8 mouse cellular contexts compared by ENCODE assay signal in genomic region chr11:100701301-100701700, GRCm38 (mm10). TPM values are rescaled to one million over a fixed set of nuclear protein-coding genes. Genes with fewer than 3 reads are reported as not detected.
A peak's percentile ranks its signal among the peaks of the same experiment; 100 is the strongest.
DNase-seq lines count a peak whose midpoint lies in the region; ATAC-seq and TF ChIP-seq lines count a peak whose summit lies in the region.

No protein-coding gene starts in this region.

- 6% methylated on average over 14 of the region's 14 CpGs for WGBS in liver, embryonic 14.5 days (ENCODE audit: insufficient replicate concordance)

- peak; percentile 40; the same call in 1 of the 2 replicates for ATAC-seq in liver, embryonic 14.5 days (ENCODE audit: insufficient read depth)

- DNase-seq in CH12.LX (ENCODE audit: extremely low read depth), result peak; percentile 64
- DNase-seq in adrenal gland, postnatal 10 days, result peak; percentile 87
- peak; percentile 65 for DNase-seq in gastrocnemius, postnatal 14 days
- DNase-seq in induced T-regulatory cell, adult 2 months (ENCODE audit: low read depth), result peak; percentile 55
- DNase-seq in liver, embryonic 14.5 days (ENCODE audit: low read depth in 3 of 3, low spot score in 3 of 3), result peak in 2 of 3 experiments; percentile 52 to 54
- DNase-seq in naive thymus-derived CD4-positive, alpha-beta T cell, adult 2 months (ENCODE audit: low read depth), result peak; percentile 25
- no peak for DNase-seq in cerebellum, adult 11-12 months
- DNase-seq in cerebellum, postnatal 14 days, result no peak

- TF ChIP-seq RAD21 in CH12.LX (IDR thresholded peaks at IDR 0.05; ENCODE audit: low read depth, low read length), result no peak

- H3K36me3 ChIP-seq in CH12.LX (replicated peaks in 1 of 2; ENCODE audit: control insufficient read depth in 1 of 2, insufficient read depth in 1 of 2, low read length in 1 of 2), result peaks cover 20 to 64% of the 10 kb centered on the region in 2 experiments
- no peaks in the 10 kb centered on the region; the same call in none of the 2 replicates for H3K36me3 ChIP-seq in liver, embryonic 14.5 days (replicated peaks; ENCODE audit: control insufficient read depth, insufficient read depth, low read depth)

- no peaks in the 10 kb centered on the region for H3K27me3 ChIP-seq in CH12.LX (replicated peaks)
- no peaks in the 10 kb centered on the region for H3K27me3 ChIP-seq in liver, embryonic 14.5 days (ENCODE audit: control insufficient read depth, insufficient read depth, low read length)

- in situ Hi-C loops in CH12.LX (cut with MboI; ENCODE audit: low pct_ligation_motif_present, low pct_unique_long_range_greater_than_20kb, low sequenced_read_pairs), result no loop called here

- no peaks in the 10 kb centered on the region for H3K79me2 ChIP-seq in CH12.LX (replicated peaks; ENCODE audit: control insufficient read depth, extremely low read depth, insufficient read depth, poor library complexity, severe bottlenecking)

- H3K4me2 ChIP-seq in CH12.LX (ENCODE audit: insufficient read depth, low read depth, poor library complexity, severe bottlenecking), result no peak overlapping the region
- peak overlapping the region; percentile 51 for H3K4me2 ChIP-seq in liver, embryonic 14.5 days (ENCODE audit: low read depth)

- dilution Hi-C loops in CH12.LX (cut with MboI; ENCODE audit: extremely low pct_ligation_motif_present, extremely low pct_unique_long_range_greater_than_20kb, low sequenced_read_pairs), result no loop called here

- TF ChIP-seq EP300 in CH12.LX (IDR thresholded peaks at IDR 0.05; ENCODE audit: low read length), result no peak
- no peak for TF ChIP-seq EP300 in liver, embryonic 14.5 days (IDR thresholded peaks at IDR 0.05; ENCODE audit: low read depth)

- H3K9me3 ChIP-seq in CH12.LX (replicated peaks; ENCODE audit: low read length), result no peaks in the 10 kb centered on the region
- no peaks in the 10 kb centered on the region for H3K9me3 ChIP-seq in liver, embryonic 14.5 days (ENCODE audit: control insufficient read depth, low read length)

- H3K4me3 ChIP-seq in CH12.LX (replicated peaks in 1 of 3; ENCODE audit: low read depth in 2 of 3, low read length in 2 of 3, poor library complexity in 1 of 3), result no peak overlapping the region
- H3K4me3 ChIP-seq in liver, embryonic 14.5 days (ENCODE audit: insufficient read depth in 1 of 2, low read depth in 2 of 2, low read length in 2 of 2), result peak overlapping the region; percentile 16 to 30

- no peak overlapping the region for H3K27ac ChIP-seq in CH12.LX (ENCODE audit: insufficient read depth, low read depth)
- H3K27ac ChIP-seq in liver, embryonic 14.5 days, result no peak overlapping the region

- TF ChIP-seq CTCF in CH12.LX (conservative IDR thresholded peaks at IDR 0.05 in 1 of 2, IDR thresholded peaks at IDR 0.05 in 1 of 2; ENCODE audit: low read depth in 2 of 2, low read length in 2 of 2), result no peak
- TF ChIP-seq CTCF in liver, embryonic 14.5 days (IDR thresholded peaks at IDR 0.05; ENCODE audit: low read depth), result no peak

- H3K9ac ChIP-seq in CH12.LX (ENCODE audit: insufficient read depth, low read depth), result no peak overlapping the region
- no peak overlapping the region for H3K9ac ChIP-seq in liver, embryonic 14.5 days (replicated peaks)

- peaks cover 22 to 39% of the 10 kb centered on the region in 2 experiments for H3K4me1 ChIP-seq in CH12.LX (ENCODE audit: control insufficient read depth in 1 of 2, insufficient read depth in 2 of 2)
- peaks cover 3 to 10% of the 10 kb centered on the region in 2 experiments; a peak in 2 of 4 replicates for H3K4me1 ChIP-seq in liver, embryonic 14.5 days (replicated peaks; ENCODE audit: control insufficient read depth in 2 of 2, insufficient read depth in 2 of 2, low read length in 1 of 2)

- no peak for TF ChIP-seq POLR2A in CH12.LX (IDR thresholded peaks at IDR 0.05; ENCODE audit: low read depth, low read length)

- intact Hi-C loops in gastrocnemius, postnatal 14 days (cut with DNase I; ENCODE audit: low total_unique reads), result loop anchor here (5.0 kb wide), 1 partner anchor 129 kb away; the partner anchor contains the start of gene Cnp

TF ChIP-seq in CH12.LX, 34 proteins besides CTCF, POLR2A, EP300 and RAD21:
- TF ChIP-seq TBP (conservative IDR thresholded peaks at IDR 0.05; ENCODE audit: low read depth, low read length), result no peak
- TF ChIP-seq CHD2 (IDR thresholded peaks at IDR 0.05; ENCODE audit: low read length), result no peak
- no peak for TF ChIP-seq NRF1 (IDR thresholded peaks at IDR 0.05; ENCODE audit: low read depth, low read length)
- no peak for TF ChIP-seq KAT2A (IDR thresholded peaks at IDR 0.05; ENCODE audit: insufficient replicate concordance, low read length)
- TF ChIP-seq UBTF (IDR thresholded peaks at IDR 0.05; ENCODE audit: low read depth, low read length), result no peak
- no peak for TF ChIP-seq MXI1 (IDR thresholded peaks at IDR 0.05; ENCODE audit: low read depth, low read length)
- no peak for TF ChIP-seq SIN3A (IDR thresholded peaks at IDR 0.05; ENCODE audit: low read length)
- TF ChIP-seq GABPA (IDR thresholded peaks at IDR 0.05; ENCODE audit: insufficient replicate concordance, low read depth, low read length), result no peak
- TF ChIP-seq HCFC1 (IDR thresholded peaks at IDR 0.05; ENCODE audit: low read depth, low read length), result no peak
- TF ChIP-seq POLR2AphosphoS2 (IDR thresholded peaks at IDR 0.05; ENCODE audit: low read depth, low read length), result no peak

RNA-seq across cellular contexts. Expression of gene Dhx58, which starts 2.8 kb away (rescaled TPM):
- 6.3 and 7.2 TPM in 2 replicates for total RNA-seq in CH12.LX (2012; rRNA removed)
- total RNA-seq in CH12.LX (2014; rRNA removed), result 5.7 and 6.4 TPM in 2 replicates
- polyA plus RNA-seq in CH12.LX (2012; ENCODE audit: insufficient read length, low read depth), result 14.7 and 15.7 TPM in 2 replicates
- 1 to 10 TPM; 6.0 to 9.4 TPM for total RNA-seq in adrenal gland, postnatal 10 days (2021)
- total RNA-seq in gastrocnemius, postnatal 14 days (2021), result under 1 TPM; 0.35 to 0.39 TPM
- polyA plus RNA-seq in liver, embryonic 14.5 days (2012; rRNA removed), result 1.5 and 1.6 TPM in 2 replicates
- polyA plus RNA-seq in liver, embryonic 14.5 days (2014; fragmentation: Nextera tagmentation; extraction: Ambion mirVana), result 1.3 and 1.7 TPM in 2 replicates

RNA-seq across cellular contexts. Expression of gene Zfp385c, which starts 9.0 kb away (rescaled TPM):
- total RNA-seq in CH12.LX (2012; rRNA removed), result 0.04 and 0.08 TPM in 2 replicates
- not detected in 2 replicates for total RNA-seq in CH12.LX (2014; rRNA removed)
- 0.14 and 0.15 TPM in 2 replicates for polyA plus RNA-seq in CH12.LX (2012; ENCODE audit: insufficient read length, low read depth)
- under 1 TPM; 0.42 to 0.67 TPM for total RNA-seq in adrenal gland, postnatal 10 days (2021)
- total RNA-seq in gastrocnemius, postnatal 14 days (2021), result 1 to 10 TPM in 1 of 2 experiments, under 1 TPM in 1; 0.62 to 1.5 TPM
- not detected in 2 replicates for polyA plus RNA-seq in liver, embryonic 14.5 days (2012; rRNA removed)
- not detected in 2 replicates for polyA plus RNA-seq in liver, embryonic 14.5 days (2014; fragmentation: Nextera tagmentation; extraction: Ambion mirVana)

RNA-seq across cellular contexts. Expression of gene Kat2a, which starts 11.0 kb away (rescaled TPM):
- total RNA-seq in CH12.LX (2012; rRNA removed) (30.7 and 34.2 TPM in 2 replicates), CH12.LX (2014; rRNA removed) (25.3 and 27.2 TPM in 2 replicates)
- 81.0 and 82.9 TPM in 2 replicates for polyA plus RNA-seq in CH12.LX (2012; ENCODE audit: insufficient read length, low read depth)
- total RNA-seq in adrenal gland, postnatal 10 days (2021), result 10 to 100 TPM; 33.1 to 42.4 TPM
- total RNA-seq in gastrocnemius, postnatal 14 days (2021), result 10 to 100 TPM; 11.2 to 12.5 TPM
- 13.0 and 13.8 TPM in 2 replicates for polyA plus RNA-seq in liver, embryonic 14.5 days (2012; rRNA removed)
- polyA plus RNA-seq in liver, embryonic 14.5 days (2014; fragmentation: Nextera tagmentation; extraction: Ambion mirVana), result 12.7 and 14.6 TPM in 2 replicates

RNA-seq across cellular contexts. Expression of gene Hspb9, which starts 12.3 kb away (rescaled TPM):
- total RNA-seq in CH12.LX (2012; rRNA removed) (not detected in 2 replicates), CH12.LX (2014; rRNA removed) (not detected in 2 replicates)
- 0.54 and 0.57 TPM in 2 replicates for polyA plus RNA-seq in CH12.LX (2012; ENCODE audit: insufficient read length, low read depth)
- under 1 TPM in 1 of 2 experiments, not detected in 1; 0.64 TPM for total RNA-seq in adrenal gland, postnatal 10 days (2021)
- total RNA-seq in gastrocnemius, postnatal 14 days (2021), result not detected
- polyA plus RNA-seq in liver, embryonic 14.5 days (2012; rRNA removed), result not detected in 2 replicates
- polyA plus RNA-seq in liver, embryonic 14.5 days (2014; fragmentation: Nextera tagmentation; extraction: Ambion mirVana), result 0.14 TPM in 1 of 2 replicates, not detected in the other

RNA-seq across cellular contexts. Expression of gene Rab5c, which starts 36.7 kb away (rescaled TPM):
- total RNA-seq in CH12.LX (2012; rRNA removed), result 121 and 144 TPM in 2 replicates
- total RNA-seq in CH12.LX (2014; rRNA removed), result 135 and 150 TPM in 2 replicates
- 144 and 156 TPM in 2 replicates for polyA plus RNA-seq in CH12.LX (2012; ENCODE audit: insufficient read length, low read depth)
- total RNA-seq in adrenal gland, postnatal 10 days (2021), result 100 to 1,000 TPM; 182 to 183 TPM
- 10 to 100 TPM; 49.1 to 49.4 TPM for total RNA-seq in gastrocnemius, postnatal 14 days (2021)
- 109 and 127 TPM in 2 replicates for polyA plus RNA-seq in liver, embryonic 14.5 days (2012; rRNA removed)
- polyA plus RNA-seq in liver, embryonic 14.5 days (2014; fragmentation: Nextera tagmentation; extraction: Ambion mirVana), result 57.4 and 59.9 TPM in 2 replicates

Comparison
In these comparisons a context has a peak if more than half of its experiments do, and no peak if none do; other contexts are left out.
1. DNase-seq: peak in CH12.LX (single experiment), adrenal gland, postnatal 10 days (single experiment), gastrocnemius, postnatal 14 days (single experiment), induced T-regulatory cell, adult 2 months (single experiment), liver, embryonic 14.5 days (2 of 3) and naive thymus-derived CD4-positive, alpha-beta T cell, adult 2 months (single experiment); none in cerebellum, adult 11-12 months (single experiment) and cerebellum, postnatal 14 days (0 of 2).
2. H3K4me3 ChIP-seq: peak in liver, embryonic 14.5 days (2 of 2); none in CH12.LX (0 of 3).
3. RNA of gene Dhx58, which starts 2.8 kb away (total RNA-seq): 6.0 to 9.4 TPM in adrenal gland, postnatal 10 days and 5.7 to 7.2 TPM in CH12.LX; 0.35 to 0.39 TPM in gastrocnemius, postnatal 14 days; every median in the first group is over 4 times any median in the second.